Mouse (Mus musculus): Measurements from ENCODE around the gene Gm26741.

DNA sequence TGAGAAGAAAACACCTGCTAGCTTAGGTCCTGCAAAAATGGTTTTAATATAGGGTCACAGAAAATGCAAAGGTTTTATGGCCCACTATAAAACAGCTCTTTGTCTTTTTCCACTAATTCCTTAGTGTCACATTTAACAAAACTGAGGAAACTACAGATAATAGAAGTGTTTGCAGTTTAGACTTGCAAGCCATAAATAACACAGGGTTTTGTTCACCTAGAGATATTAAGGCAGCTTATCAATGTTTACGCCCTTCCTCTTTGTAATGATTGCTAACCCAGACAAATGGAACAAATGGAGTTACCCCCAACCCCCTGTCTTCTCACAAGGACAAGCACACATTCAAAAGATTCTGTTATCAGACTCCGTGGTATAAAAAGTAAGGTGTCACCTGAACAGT lies 32.6 kb downstream of the Gm26741 start:
- TF ChIP-seq CTCF (conservative IDR thresholded peaks at IDR 0.05; ENCODE audit: low read length) (no peak), POU5F1 (IDR thresholded peaks at IDR 0.05; ENCODE audit: borderline replicate concordance, low read length) (no peak), NANOG (IDR thresholded peaks at IDR 0.05; ENCODE audit: borderline replicate concordance, low read length) (no peak)

All from E14TG2a.4 (cell line).